Mouse (Mus musculus): ENCODE results near the gene Krtap3-1.
"Not testable (repeated sequence)": the region's sequence is repeated elsewhere in the genome, so short reads cannot be mapped to it uniquely, and the experiment has no call there.

Krtap3-1 gene

DNA sequence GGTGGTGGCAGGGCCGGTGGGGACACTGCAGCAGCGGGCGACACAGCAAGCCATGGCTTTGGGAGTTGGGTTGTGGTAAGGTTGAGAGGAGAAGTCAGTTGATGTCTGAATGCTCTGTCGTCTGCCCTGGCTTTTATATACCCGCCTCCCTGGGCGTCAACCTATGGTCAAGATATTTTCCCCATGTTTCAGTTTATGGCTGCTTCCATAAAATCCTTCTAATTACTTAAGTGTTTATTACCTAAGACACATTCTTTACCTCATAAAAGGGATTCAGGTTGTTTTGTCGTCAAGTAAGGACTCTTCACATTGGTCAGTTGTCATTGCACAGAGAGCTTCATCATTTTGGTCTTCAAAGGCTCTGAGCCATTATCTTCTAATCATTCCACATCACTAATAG is at the start of gene Krtap3-1:
Krtap3-1 (minus strand) TSS at position 101 of the 400 bp plus-strand sequence.
- DNase-seq = no peak

DNA sequence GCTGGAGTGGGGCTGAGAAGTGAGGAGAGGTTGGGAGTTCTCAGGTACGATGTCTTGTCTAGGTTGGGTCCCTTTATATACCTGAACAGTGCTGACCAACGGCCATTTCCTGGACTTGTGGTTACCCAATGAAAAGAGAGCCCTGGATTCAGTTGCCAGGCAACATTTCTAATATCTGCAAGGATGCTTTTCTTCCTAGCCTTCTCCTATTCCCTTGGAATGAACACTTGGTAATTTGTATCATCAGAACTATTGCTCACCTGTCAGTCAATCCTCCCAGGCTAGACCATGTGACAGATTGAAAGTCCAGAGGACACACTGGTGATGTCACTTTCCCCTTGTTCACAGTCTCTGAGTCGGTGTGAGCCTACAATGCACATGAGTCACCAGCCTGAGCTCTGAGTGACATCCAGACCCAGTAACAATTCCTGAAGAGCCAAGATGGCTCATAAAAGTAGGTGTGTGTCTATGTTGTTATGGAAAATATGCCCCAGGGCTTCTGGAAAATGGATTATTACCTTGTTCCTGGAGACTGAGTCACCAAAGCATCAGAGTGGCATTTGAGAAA is 48.5 kb upstream of the Krtap3-1 start, which contains the start of gene Krtap2-4:
Krtap2-4 (minus strand) TSS at position 51 of the 568 bp plus-strand sequence.
- DNase-seq = no peak

DNA sequence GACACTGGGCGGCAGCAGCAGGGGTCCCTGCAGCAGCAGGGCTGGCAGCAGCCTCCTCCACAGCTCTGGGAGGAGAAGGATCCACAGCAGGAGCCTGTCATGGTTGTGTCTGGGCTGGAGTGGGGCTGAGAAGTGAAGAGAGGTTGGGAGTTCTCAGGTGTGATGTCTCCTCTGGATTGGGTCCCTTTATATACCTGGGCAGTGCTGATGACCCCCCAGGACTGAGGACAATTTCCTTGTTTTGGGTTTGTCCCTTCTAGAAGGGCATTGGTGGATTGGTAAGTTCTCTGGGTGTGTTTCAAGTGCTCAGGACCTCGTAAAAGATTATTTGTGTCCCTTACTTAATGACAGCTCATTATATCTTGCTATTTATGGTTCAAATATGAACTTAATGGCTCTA is 43.7 kb upstream of the Krtap3-1 start, which contains the start of gene Gm11937:
Gm11937 (minus strand) TSS at position 101 of the 400 bp plus-strand sequence.
- DNase-seq = not testable (repeated sequence)

DNA sequence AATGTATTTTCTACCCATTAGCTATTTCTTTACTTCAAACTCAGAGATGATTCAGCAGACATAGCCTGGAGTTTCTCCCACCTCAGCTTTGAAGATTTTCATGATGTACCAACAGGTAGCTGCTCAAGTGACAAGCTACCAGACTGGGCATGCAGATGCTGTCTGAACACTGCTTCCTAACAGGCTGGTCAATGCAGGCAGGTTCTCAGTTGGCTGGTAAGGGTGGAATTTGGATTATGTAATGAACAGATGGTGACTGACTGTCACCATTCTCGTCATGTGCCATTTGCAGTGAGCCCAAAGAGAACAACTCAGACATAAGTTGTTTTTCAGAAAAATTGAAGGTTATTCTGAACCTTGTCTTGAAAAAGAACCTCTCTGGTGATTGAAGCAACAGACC is 42.7 kb upstream of the Krtap3-1 start:
- DNase-seq = no peak

DNA sequence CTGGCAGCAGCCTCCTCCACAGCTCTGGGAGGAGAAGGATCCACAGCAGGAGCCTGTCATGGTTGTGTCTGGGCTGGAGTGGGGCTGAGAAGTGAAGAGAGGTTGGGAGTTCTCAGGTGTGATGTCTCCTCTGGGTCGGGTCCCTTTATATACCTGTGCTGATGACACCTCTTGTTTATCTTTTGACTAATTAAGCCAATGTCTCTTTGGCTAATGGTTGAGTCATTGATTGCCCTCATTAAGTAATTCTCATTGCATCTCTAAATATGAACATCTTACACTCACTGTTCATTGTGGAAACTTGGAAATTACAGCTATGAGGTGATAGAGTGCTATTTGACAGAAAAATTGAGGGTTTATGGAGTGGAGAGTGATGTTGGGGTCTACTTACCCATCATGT is 36.8 kb upstream of the Krtap3-1 start, which contains the start of gene Gm11938:
Gm11938 (minus strand) TSS at position 101 of the 400 bp plus-strand sequence.
- not testable (repeated sequence) for DNase-seq

DNA sequence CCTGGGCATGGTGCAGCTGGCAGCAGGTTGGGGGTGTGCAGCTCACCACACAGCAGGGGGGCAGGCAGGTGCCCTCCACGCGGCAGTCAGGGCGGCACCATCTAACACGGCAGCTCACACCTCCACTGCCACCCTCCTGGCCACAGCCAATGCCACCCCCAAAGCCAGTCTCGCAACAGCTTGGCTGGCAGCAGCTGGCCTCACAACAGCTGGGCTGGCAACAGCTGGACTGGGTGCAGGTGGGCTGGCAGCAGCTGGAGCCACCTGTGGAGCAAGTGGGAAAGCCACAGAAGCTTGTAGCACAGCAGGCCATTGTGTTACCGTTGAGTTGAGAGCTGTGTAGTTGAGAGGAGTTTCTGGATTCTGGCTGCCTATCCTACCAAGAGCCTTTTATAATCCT is 31.3 kb upstream of the Krtap3-1 start, which contains the start of gene Krtap9-3:
Krtap9-3 (minus strand) TSS at position 364 of the 400 bp plus-strand sequence.
- DNase-seq = not testable (repeated sequence)

DNA sequence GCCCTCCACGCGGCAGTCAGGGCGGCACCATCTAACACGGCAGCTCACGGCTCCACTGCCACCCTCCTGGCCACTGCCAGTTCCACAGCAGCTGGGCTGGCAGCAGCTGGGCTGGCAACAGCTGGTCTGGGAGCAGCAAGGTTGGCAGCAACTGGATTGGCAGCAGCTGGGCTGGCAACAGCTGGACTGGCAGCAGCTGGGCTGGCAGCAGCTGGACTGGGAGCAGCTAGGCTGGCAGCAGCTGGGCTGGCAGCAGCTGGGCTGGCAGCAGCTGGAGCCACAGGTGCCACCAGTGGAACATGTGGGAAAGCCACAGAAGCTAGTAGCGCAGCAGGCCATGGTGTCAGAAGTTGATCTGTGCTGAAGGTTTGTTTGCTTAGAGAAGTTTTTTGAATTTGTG is 24.6 kb upstream of the Krtap3-1 start, which contains the start of gene Krtap1-3:
Krtap1-3 (minus strand) TSS at position 359 of the 400 bp plus-strand sequence.
- no peak for DNase-seq

DNA sequence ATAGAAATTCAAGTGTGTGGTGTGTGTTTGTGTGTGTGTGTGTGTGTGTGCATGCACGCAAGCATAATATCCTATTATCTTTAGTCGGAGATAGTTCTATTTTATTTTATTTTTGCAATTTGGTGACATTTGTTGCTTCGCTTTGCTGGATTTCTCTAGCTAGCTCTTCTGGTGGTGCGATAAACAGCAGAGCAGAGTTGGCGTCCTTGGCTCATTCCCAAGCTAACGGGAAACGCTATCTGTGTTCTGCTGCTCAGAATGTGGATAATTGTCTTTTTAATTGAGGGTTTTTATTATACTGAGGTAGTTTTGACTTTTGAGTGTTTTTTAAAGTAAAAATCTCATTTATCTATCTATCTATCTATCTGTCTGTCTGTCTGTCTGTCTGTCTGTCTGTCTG is 18.7 kb upstream of the Krtap3-1 start:
- DNase-seq = no peak

DNA sequence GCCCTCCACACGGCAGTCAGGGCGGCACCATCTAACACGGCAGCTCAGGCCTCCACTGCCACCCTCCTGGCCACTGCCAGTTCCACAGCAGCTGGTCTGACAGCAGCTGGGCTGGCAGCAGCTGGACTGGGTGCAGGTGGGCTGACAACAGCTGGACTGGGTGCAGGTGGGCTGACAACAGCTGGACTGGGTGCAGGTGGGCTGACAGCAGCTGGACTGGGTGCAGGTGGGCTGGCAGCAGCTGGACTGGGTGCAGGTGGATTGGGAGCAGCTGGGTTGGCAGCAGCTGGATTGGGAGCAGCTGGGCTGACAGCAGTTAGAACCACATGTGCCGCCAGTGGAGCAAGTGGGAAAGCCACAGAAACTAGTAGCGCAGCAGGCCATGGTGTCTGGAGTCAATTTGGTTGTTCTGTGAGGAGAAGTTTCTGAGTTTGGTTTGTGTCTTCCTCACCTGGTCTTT is 16.8 kb upstream of the Krtap3-1 start, which contains the start of gene Krtap1-4:
Krtap1-4 (minus strand) TSS at position 410 of the 460 bp plus-strand sequence.
- no peak for DNase-seq

DNA sequence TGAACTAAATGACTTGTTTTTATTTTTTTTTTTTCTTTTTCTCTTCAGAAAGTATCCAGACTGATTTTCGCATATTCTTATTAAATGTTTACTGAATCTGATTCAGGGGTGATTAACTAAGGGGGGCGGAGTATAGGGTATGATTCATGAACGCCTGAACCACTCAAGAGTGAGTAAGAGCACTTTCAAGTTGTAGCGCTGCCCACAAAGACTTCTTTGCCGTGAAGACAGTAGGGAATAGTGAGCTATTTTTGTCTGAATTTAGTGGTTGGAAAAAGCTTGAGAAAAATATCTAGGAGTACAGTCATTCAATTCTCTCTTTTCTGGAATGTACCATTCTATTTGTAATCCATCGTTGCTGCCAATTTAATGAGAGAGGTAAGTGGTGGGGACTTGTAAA is 15.1 kb upstream of the Krtap3-1 start:
- no peak for DNase-seq

DNA sequence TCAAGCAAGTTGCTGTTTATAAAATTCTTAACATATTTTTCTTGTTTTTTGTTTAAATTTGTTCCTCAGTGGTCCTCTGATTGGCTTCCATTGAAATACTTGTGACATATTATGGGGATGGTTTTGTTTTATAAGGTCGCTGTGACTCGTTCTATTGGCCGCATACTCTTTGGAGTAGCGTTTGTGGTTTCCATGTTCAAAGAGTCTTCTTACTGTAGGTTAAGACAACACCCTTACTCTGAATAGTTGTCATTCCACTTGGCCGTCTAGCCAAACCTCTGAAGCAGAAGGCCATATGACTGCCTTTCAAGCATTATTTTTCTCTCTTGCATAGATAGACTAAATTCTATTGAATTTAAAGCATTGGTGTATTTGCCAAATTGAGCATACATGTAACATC is 14.6 kb upstream of the Krtap3-1 start:
- DNase-seq = no peak

DNA sequence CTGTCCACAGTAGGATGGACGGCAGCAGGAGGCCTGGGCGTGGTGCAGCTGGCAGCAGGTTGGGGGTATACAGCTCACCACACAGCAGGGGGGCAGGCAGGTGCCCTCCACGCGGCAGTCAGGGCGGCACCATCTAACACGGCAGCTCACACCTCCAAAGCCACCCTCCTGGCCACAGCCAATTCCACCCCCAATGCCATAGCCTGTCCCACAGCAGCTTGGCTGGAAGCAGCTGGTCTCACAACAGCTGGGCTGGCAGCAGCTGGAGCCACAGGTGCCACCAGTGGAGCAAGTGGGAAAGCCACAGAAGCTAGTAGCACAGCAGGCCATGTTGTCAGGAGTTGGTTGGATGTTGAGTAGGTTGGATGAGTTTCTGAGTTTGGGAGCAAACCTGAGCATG is 14.2 kb upstream of the Krtap3-1 start, which contains the start of gene Krtap1-5:
Krtap1-5 (minus strand) TSS at position 381 of the 400 bp plus-strand sequence.
- no peak for DNase-seq

DNA sequence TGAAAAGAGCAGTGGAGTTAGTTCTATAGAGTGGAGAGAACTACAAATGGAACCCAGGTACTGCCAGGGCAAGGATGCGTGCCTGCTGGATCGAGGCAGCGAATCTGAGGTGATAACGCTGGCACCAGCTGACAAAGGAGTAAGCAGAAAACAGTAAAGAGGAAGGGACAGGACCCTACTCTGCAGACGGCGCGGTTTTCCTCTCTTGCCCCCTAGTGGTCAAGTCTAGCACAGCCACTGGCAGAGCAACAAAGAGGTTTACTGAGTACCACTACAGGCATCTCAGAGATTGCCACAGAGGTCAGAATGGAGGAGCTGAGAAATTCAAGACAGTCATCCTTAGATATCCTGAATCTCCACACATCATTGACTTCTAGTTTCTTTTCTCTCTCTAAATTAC is 7.7 kb upstream of the Krtap3-1 start:
- DNase-seq = peak; percentile 28 to 69

DNA sequence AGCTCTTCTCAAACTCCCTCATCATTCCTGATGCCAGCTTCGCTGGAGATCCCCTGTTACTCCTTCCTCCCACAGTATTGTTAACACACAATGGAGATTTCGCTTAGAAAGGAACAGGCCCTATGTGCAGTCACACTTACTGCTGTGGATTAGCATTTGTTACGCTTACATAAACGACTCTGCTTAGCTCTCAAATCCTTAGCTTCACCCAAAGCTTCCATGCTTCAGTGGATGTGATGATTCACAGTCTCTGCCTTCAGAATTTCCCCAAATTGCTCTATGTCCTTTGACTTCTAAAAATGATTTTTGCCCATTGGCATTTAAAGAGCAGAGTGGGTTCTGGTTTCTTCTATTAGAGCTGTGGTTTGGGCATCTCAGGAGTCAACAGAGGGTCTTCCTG is 6.7 kb upstream of the Krtap3-1 start:
- no peak for DNase-seq

DNA sequence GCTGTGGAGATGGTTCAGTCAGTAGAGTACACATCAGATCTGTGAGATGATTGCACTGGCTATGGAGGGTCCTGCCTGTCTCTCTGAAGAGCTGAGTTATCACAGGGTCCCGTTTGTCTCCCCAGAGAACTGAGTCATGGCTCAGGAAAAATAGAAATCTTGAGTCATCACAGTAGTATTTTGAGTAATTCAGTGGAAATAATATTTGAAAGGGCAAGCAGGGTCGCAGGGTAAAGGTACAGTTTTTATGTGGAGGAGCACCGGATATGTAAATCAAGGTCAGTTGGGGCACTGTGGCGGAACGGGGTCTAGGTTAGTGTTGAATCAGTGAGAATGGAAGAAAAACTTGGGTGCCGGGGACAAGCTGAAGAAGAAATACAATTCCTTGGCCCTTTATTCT is 3.9 kb downstream of the Krtap3-1 start:
- no peak for DNase-seq

DNA sequence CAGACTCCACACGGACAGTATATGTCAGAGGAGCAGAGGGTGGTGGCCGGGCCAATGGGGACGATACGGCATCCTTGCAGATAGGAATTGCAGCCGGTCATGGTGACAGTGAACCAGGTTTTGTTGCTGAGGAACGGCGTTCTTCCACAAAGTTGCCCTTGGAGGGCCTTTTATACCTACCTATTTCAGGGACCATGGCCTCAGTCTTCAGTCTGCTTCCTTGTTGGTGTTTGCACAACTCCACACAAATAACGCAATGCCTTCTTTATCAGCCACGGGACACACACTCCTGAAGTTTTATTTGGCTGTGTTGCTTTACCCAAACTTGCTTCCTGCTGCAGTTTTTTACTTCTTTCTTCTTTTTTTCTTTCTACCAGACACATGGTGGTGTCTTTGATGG is 7.1 kb downstream of the Krtap3-1 start, which contains the start of gene Gm11939:
Gm11939 (minus strand) TSS at position 101 of the 400 bp plus-strand sequence.
- no peak for DNase-seq

DNA sequence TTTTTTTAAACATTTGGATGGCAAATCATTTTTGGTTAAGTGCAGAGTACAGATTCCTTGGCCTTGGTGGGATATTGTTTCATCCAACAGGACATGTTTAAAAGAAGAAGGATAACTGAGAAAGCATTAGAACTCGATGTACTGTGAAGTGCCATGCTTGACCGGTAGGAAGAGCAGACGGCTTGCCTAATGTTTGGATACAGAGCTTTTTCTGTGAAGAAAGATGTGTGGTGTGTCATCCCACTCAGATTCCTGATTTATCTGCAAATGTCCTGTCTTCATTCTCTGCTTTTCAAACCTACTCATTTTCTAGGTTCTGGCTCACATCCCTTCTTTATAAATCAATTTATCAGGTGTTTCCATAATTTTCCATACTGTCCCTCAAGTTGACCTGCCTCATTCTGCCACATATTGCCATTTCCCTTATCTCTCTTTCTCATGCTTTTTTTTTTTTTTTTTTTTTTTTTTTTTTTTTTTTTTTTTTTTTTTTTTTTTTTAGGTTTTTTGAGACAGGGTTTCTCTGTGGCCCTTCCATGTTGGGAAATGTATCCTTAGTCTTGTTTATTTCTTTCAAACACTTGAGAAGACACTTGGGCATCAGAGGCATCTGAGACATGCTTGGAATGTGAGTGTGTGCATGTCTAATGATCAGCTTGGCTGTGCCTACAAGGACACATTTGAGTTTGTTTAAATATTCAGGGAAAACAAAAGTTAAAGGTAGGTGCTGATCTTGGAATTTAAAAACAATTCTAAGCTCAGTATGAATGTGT is 8.3 kb downstream of the Krtap3-1 start:
- DNase-seq = peak in 1 of 2 experiments; percentile 9

DNA sequence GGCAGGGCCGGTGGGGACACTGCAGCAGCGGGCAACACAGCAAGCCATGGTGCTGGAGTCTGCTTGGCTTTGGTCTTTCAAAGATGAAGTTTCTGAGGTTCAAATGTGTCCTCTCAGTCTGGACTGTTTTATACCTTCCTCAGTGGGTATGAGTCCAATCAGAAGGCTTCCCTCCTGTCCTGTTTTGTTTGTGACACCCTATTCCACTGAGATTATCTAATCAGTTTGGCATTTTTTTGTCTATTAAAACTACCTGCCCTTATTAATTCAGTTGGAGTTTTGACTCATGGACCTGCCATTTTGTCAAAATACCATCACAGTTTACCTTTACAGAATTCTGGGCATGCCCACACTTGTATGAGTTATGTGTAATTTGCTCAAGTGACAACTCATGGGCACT is 9.7 kb downstream of the Krtap3-1 start, which contains the start of gene Krtap3-2:
Krtap3-2 (minus strand) TSS at position 101 of the 400 bp plus-strand sequence.
- no peak for DNase-seq

DNA sequence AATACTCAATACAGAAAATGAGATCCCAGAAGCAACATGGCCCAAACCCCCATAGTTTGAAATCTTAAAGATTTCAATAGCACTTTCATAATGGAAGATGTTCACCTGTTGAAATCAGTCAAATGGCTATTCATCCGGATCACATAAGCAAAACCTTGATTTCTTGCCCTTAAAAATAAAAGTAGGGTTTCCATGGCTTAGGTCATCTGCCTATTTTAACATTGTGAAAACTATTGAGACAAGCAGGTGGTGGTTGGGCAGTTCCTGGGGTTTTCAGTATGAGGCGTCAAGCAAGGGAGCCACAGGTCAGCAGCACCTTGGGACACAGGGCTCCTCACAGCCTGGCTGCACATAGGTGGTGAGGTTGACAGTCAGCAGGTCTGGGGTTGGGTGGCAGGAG is 10.2 kb downstream of the Krtap3-1 start:
- no peak for DNase-seq

DNA sequence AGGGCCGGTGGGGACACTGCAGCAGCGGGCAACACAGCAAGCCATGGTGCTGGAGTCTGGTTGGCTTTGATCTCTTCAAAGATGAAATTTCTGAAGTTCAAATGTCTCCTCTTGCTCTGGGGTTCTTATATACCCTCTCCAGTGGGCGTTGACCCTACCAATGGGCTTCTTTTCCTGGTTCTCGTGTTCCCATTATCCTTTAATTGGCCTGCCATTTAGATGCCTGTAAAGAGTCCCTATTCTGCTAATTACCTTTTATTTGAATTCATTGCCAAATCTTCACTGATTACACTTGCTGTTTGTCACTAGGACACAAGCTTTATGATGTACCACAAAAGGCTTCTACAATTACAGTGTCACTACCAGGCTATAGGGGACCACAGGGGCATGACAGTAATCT is 15.7 kb downstream of the Krtap3-1 start, which contains the start of gene Krtap3-3:
Krtap3-3 (minus strand) TSS at position 101 of the 400 bp plus-strand sequence.
- no peak for DNase-seq

DNA sequence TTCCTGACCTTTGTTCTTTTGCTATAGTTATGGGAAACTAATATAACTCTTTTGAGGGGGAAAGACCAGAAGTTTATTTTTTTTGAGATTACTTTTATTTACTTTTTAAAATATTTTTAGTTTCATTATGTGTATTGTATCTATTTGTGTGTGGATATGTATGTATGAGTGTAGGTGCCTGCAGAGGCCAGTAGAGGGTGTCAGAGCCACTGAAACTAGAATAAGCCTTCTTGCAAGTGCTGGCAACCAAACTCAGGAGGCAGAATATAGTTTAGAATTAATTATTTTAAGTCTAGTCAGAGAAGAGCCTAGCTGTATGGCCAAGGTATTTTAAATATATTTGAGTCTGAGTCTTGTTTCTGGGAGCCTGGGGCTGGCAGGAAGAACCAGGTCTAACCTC is 18.5 kb downstream of the Krtap3-1 start:
- no peak for DNase-seq

DNA sequence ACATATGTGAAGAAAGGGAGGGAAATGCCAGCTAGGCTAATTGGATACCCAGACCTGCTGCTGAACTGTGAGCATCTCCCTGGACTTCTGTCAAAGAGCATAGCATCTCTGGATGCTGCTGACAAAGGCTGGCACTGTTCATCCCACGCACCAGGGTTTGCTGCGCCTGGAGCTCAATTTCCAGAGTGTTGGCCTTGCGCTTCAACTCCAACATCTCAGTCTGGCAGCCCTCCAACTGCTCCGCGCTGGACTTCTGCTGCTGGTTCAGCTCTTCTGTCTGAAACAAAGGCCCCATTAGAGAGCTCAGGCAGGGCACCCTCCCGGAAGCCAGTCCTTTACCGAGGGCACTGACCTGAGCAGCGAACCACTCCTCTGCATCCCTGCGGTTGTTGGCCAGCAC is 26.7 kb downstream of the Krtap3-1 start:
- DNase-seq = peak; percentile 6 to 8

DNA sequence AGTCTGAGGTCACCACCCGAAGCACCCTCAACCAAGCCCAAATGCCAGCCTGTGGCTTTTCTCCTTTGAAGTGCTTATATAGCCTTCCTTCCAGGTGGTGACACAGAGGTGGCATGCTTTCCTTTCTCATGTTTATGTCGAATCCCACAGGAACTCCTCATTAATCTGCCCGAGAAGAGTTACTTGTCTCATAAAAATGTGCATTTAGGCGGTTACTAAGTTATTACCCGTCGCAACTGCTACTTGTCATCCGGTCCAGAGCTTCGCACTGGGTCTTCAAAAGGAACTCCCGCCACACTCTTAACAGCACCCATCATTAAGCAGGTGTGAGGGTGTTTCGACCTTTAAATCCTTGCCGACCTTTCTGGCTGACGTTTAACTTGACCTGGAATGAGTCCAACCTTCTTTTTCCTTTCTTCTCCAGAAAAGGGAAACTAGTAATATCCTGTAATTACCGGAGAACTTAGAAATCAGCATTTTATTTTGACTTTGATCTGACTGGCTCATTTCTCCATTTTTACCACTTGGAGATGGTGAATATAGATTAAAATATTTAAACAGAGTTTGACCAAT is 45.1 kb downstream of the Krtap3-1 start, which contains the start of gene Krt39:
Krt39 (minus strand) TSS at position 51 of the 573 bp plus-strand sequence.
- DNase-seq = peak; percentile 18 to 29

All from kidney, adult 8-10 months (tissue).